Comparison of ENCODE assay signal across 8 mouse cellular contexts in the genomic region with DNA sequence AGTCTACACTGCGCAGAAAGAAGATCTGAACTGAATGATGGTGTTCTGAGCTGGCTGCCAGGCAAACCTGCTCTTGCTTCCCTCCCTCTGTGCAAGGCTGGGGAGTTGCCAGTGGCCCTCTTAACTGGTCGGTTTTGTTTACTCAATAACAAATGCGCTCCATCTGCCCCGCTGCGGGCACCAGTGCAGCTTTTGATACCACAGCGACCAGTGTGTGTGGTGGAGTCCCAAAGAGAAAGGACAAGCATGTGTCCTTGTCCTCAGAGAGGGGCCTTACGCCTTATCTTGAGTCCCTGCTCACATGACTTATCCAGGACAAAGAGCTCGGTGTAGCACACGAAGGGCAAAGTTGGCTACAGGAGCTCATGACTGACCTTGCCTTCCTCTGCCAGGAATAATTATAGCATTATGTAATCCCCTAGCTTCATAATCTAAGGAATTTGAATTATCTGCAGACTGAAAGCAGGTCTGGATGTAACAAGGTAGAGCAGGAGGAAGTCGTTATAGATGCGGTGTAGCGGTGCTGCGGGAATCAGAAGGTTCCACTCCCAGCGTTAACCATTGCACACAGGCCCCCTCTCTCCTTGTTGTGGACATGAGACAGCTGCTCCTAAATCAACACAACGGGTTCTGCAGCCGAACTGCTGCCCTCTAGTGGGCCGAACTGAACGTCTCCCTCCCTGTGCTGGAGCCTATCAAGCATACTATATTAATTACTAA. TPM values are rescaled to one million over a fixed set of nuclear protein-coding genes. Genes with fewer than 3 reads are reported as not detected.
DNase-seq lines count a peak whose midpoint lies in the region; ATAC-seq lines count a peak whose summit lies in the region.

No protein-coding gene starts in this region.

- H3K27me3 ChIP-seq in hindbrain, embryonic 14.5 days (ENCODE audit: control insufficient read depth, insufficient read depth, low read length): no peaks in the 10 kb centered on the region

- peaks cover 16% of the 10 kb centered on the region for H3K36me3 ChIP-seq in hindbrain, embryonic 14.5 days (replicated peaks; ENCODE audit: control insufficient read depth, insufficient read depth)

- 21% methylated on average over 18 of the region's 18 CpGs for WGBS in hindbrain, embryonic 14.5 days

- peak; percentile 90 for ATAC-seq in hindbrain, embryonic 14.5 days (ENCODE audit: low FRiP score)

- no peaks in the 10 kb centered on the region for H3K9me3 ChIP-seq in hindbrain, embryonic 14.5 days (ENCODE audit: control insufficient read depth, low read length)

- DNase-seq in R1 (ENCODE audit: low read depth, low spot score): peak; percentile 85
- peak; percentile 89 to 92 for DNase-seq in cerebellum, postnatal 25 days
- peak; percentile 81 for DNase-seq in gastrocnemius, adult 18-20 months (ENCODE audit: low spot score)
- DNase-seq in hindbrain, embryonic 14.5 days (ENCODE audit: low spot score): peak; percentile 84
- peak; percentile 62 to 85 for DNase-seq in layer of hippocampus, postnatal 25 days (ENCODE audit: extremely low spot score in 1 of 2, low spot score in 1 of 2)
- peak; percentile 78 for DNase-seq in lung, postnatal 25 days (ENCODE audit: low spot score)
- DNase-seq in retina, postnatal 1 day: peak; percentile 83
- DNase-seq in urinary bladder, adult 18-20 months (ENCODE audit: low spot score in 2 of 2): peak; percentile 51 to 66

- no peak overlapping the region for H3K4me2 ChIP-seq in hindbrain, embryonic 14.5 days (replicated peaks)

- H3K4me1 ChIP-seq in hindbrain, embryonic 14.5 days (replicated peaks; ENCODE audit: control insufficient read depth, insufficient read depth, low read length): no peaks in the 10 kb centered on the region

- H3K9ac ChIP-seq in hindbrain, embryonic 14.5 days: 0 out of 2 replicates have a peak overlapping the region, but pooled peaks have one; percentile 17

- peak overlapping the region; percentile 2; the same call in 1 of the 2 replicates for H3K27ac ChIP-seq in hindbrain, embryonic 14.5 days

- H3K4me3 ChIP-seq in hindbrain, embryonic 14.5 days (replicated peaks; ENCODE audit: low read length): no peak overlapping the region

RNA-seq across cellular contexts. Expression of gene F3, which starts 12.8 kb away (rescaled TPM):
- total RNA-seq in gastrocnemius, adult 18-20 months (2021): 1 to 10 TPM; 3.3 to 7.9 TPM
- polyA plus RNA-seq in hindbrain, embryonic 14.5 days (2014; fragmentation: Nextera tagmentation; extraction: Ambion mirVana): 6.5 and 8.2 TPM in 2 replicates
- 10 to 100 TPM; 46.4 to 55.8 TPM for total RNA-seq in layer of hippocampus, postnatal 25 days (2021)

Comparison
In these comparisons a context has a peak if more than half of its experiments do, and no peak if none do; other contexts are left out.
1. RNA of gene F3, which starts 12.8 kb away (total RNA-seq): 46.4 to 55.8 TPM in layer of hippocampus, postnatal 25 days; 3.3 to 7.9 TPM in gastrocnemius, adult 18-20 months; every median in the first group is over 4 times any median in the second.
2. Peak in every context shown above with its lines, with median percentiles within 50 percentile points of each other: DNase-seq.